Mouse (Mus musculus): ENCODE measurements at regions not wholly inside any gene's neighbourhood (a gene's known extent, or its start where the extent isn't known, plus 50 kb on each side); places are given as distances from the start of the nearest gene placed in this dataset.

- DNase-seq (ENCODE audit: low read depth, low spot score) = no peak
These were observed 110.6 kb upstream of the A530016L24Rik start for GRCm38 (mm10) chr12:112378482-112379243.

- no peak for DNase-seq (ENCODE audit: low read depth, low spot score)
These were observed 101.4 kb upstream of the A530016L24Rik start for GRCm38 (mm10) chr12:112387836-112388235.

- no peak for DNase-seq (ENCODE audit: low read depth, low spot score)
These were observed 93.3 kb upstream of the A530016L24Rik start for GRCm38 (mm10) chr12:112395909-112396308.

GRCm38 (mm10) chr12:112403688-112404240 lies 85.5 kb upstream of the A530016L24Rik start:
- DNase-seq (ENCODE audit: low read depth, low spot score) = no peak

GRCm38 (mm10) chr12:112404338-112404737 lies 84.9 kb upstream of the A530016L24Rik start:
- no peak for DNase-seq (ENCODE audit: low read depth, low spot score)

GRCm38 (mm10) chr12:112405781-112406213 lies 83.5 kb upstream of the A530016L24Rik start:
- no peak for DNase-seq (ENCODE audit: low read depth, low spot score)

- no peak for DNase-seq (ENCODE audit: low read depth, low spot score)
These were observed 77.5 kb upstream of the A530016L24Rik start for GRCm38 (mm10) chr12:112411612-112412350.

- DNase-seq (ENCODE audit: low read depth, low spot score) = no peak
These were observed 76.9 kb upstream of the A530016L24Rik start for GRCm38 (mm10) chr12:112412351-112412697.

GRCm38 (mm10) chr12:112415926-112416473 lies 73.2 kb upstream of the A530016L24Rik start:
- DNase-seq (ENCODE audit: low read depth, low spot score) = no peak

- no peak for DNase-seq (ENCODE audit: low read depth, low spot score)
These were observed 72.7 kb upstream of the A530016L24Rik start for GRCm38 (mm10) chr12:112416537-112416936.

- DNase-seq (ENCODE audit: low read depth, low spot score) = no peak
These were observed 70.6 kb upstream of the A530016L24Rik start for GRCm38 (mm10) chr12:112418636-112419035.

- DNase-seq (ENCODE audit: low read depth, low spot score) = no peak
These were observed 67.1 kb upstream of the A530016L24Rik start for GRCm38 (mm10) chr12:112422177-112422576.

GRCm38 (mm10) chr12:112424150-112424549 lies 65.1 kb upstream of the A530016L24Rik start:
- no peak for DNase-seq (ENCODE audit: low read depth, low spot score)

GRCm38 (mm10) chr12:112426681-112427080 lies 62.6 kb upstream of the A530016L24Rik start:
- no peak for DNase-seq (ENCODE audit: low read depth, low spot score)

GRCm38 (mm10) chr12:112430104-112430846 lies 59.0 kb upstream of the A530016L24Rik start:
- no peak for DNase-seq (ENCODE audit: low read depth, low spot score)

GRCm38 (mm10) chr12:112433315-112433714 lies 55.9 kb upstream of the A530016L24Rik start:
- DNase-seq (ENCODE audit: low read depth, low spot score) = no peak

- DNase-seq (ENCODE audit: low read depth, low spot score) = no peak
These were observed 54.5 kb upstream of the A530016L24Rik start for GRCm38 (mm10) chr12:112434673-112435294.

- DNase-seq (ENCODE audit: low read depth, low spot score) = no peak
These were observed 53.7 kb upstream of the A530016L24Rik start for GRCm38 (mm10) chr12:112435295-112436110.

GRCm38 (mm10) chr12:112437046-112437445 lies 52.2 kb upstream of the A530016L24Rik start:
- no peak for DNase-seq (ENCODE audit: low read depth, low spot score)

- no peak for DNase-seq (ENCODE audit: low read depth, low spot score)
These were observed 51.0 kb upstream of the A530016L24Rik start for GRCm38 (mm10) chr12:112438206-112438605.

Data from retina, postnatal 7 days (tissue).